Mouse (Mus musculus): ENCODE data around the gene Gm11060. TPM values are rescaled to one million over a fixed set of nuclear protein-coding genes. Genes with fewer than 3 reads are reported as not detected.
A peak's percentile ranks its signal among the peaks of the same experiment; 100 is the strongest.

Gm11060 gene
- polyA plus RNA-seq, 1 experiment from 2014 or later = not detected

GRCm38 (mm10) chr2:105123431-105123830, 31.6 kb downstream of the Gm11060 start:
- H3K27me3 ChIP-seq = peaks cover 98% of the 10 kb centered on the region
- no peak for ATAC-seq (ENCODE audit: low FRiP score)
- no peak overlapping the region for H3K9ac ChIP-seq
- H3K4me2 ChIP-seq = no peak overlapping the region
- no peak overlapping the region for H3K4me3 ChIP-seq (replicated peaks)
- no peaks in the 10 kb centered on the region for H3K9me3 ChIP-seq
- 1% methylated on average over 8 of the region's 8 CpGs for WGBS
- H3K4me1 ChIP-seq = peaks cover 19% of the 10 kb centered on the region
- H3K36me3 ChIP-seq (replicated peaks) = no peaks in the 10 kb centered on the region
- no peak overlapping the region for H3K27ac ChIP-seq

GRCm38 (mm10) chr2:105123881-105124280, 32.1 kb downstream of the Gm11060 start:
- WGBS = under 1% methylated on average over 9 of the region's 9 CpGs
- Histone ChIP-seq H3K36me3 (replicated peaks) (no peaks in the 10 kb centered on the region), H3K27me3 (peaks cover 98% of the 10 kb centered on the region), H3K27ac (no peak overlapping the region), H3K4me3 (replicated peaks) (no peak overlapping the region), H3K9ac (no peak overlapping the region), H3K4me1 (peaks cover 19% of the 10 kb centered on the region), H3K4me2 (no peak overlapping the region), H3K9me3 (no peaks in the 10 kb centered on the region)
- no peak for ATAC-seq (ENCODE audit: low FRiP score)

- no peak overlapping the region for H3K27ac ChIP-seq
- peaks cover 98% of the 10 kb centered on the region for H3K27me3 ChIP-seq
- no peaks in the 10 kb centered on the region for H3K9me3 ChIP-seq
- no peak for ATAC-seq (ENCODE audit: low FRiP score)
- no peak overlapping the region for H3K4me2 ChIP-seq
- no peaks in the 10 kb centered on the region for H3K36me3 ChIP-seq (replicated peaks)
- 0% methylated on average over 7 of the region's 7 CpGs for WGBS
- no peak overlapping the region for H3K9ac ChIP-seq
- H3K4me3 ChIP-seq (replicated peaks) = no peak overlapping the region
- H3K4me1 ChIP-seq = peaks cover 19% of the 10 kb centered on the region
Observed at GRCm38 (mm10) chr2:105124391-105124790, 32.6 kb downstream of the Gm11060 start.

- WGBS = 1% methylated on average over 8 of the region's 8 CpGs
- no peak overlapping the region for H3K27ac ChIP-seq
- no peak overlapping the region for H3K4me3 ChIP-seq (replicated peaks)
- no peak overlapping the region for H3K9ac ChIP-seq
- H3K4me2 ChIP-seq = no peak overlapping the region
- no peak for ATAC-seq (ENCODE audit: low FRiP score)
- peaks cover 19% of the 10 kb centered on the region for H3K4me1 ChIP-seq
- peaks cover 99% of the 10 kb centered on the region for H3K27me3 ChIP-seq
- no peaks in the 10 kb centered on the region for H3K9me3 ChIP-seq
- H3K36me3 ChIP-seq (replicated peaks) = no peaks in the 10 kb centered on the region
Observed at GRCm38 (mm10) chr2:105125205-105125604, 33.4 kb downstream of the Gm11060 start.

GRCm38 (mm10) chr2:105125641-105126040, 33.8 kb downstream of the Gm11060 start:
- ATAC-seq (ENCODE audit: low FRiP score) = no peak
- Histone ChIP-seq H3K4me3 (replicated peaks) (no peak overlapping the region), H3K9ac (no peak overlapping the region), H3K4me2 (no peak overlapping the region), H3K4me1 (peaks cover 22% of the 10 kb centered on the region), H3K36me3 (replicated peaks) (no peaks in the 10 kb centered on the region), H3K27me3 (peaks cover 99% of the 10 kb centered on the region), H3K27ac (no peak overlapping the region), H3K9me3 (no peaks in the 10 kb centered on the region)
- 3% methylated on average over 15 of the region's 15 CpGs for WGBS

GRCm38 (mm10) chr2:105126279-105126678, 34.5 kb downstream of the Gm11060 start, which contains the start of gene Wt1:
TSS of gene Wt1 (plus strand) at chr2:105126529.
- no peaks in the 10 kb centered on the region for H3K36me3 ChIP-seq (replicated peaks)
- H3K27ac ChIP-seq = no peak within 1 kb of the TSS
- WGBS = under 1% methylated on average over 21 of the region's 25 CpGs
- no peak within 1 kb of the TSS for H3K9ac ChIP-seq
- H3K9me3 ChIP-seq = no peaks in the 10 kb centered on the region
- H3K4me2 ChIP-seq = peak within 1 kb of the TSS; percentile 45
- peaks cover 99% of the 10 kb centered on the region for H3K27me3 ChIP-seq
- peaks cover 24% of the 10 kb centered on the region for H3K4me1 ChIP-seq
- H3K4me3 ChIP-seq (replicated peaks) = peak within 1 kb of the TSS; percentile 31
- ATAC-seq (ENCODE audit: low FRiP score) = peak; percentile 49; the same call in 1 of the 2 replicates

- no peak overlapping the region for H3K27ac ChIP-seq
- peaks cover 24% of the 10 kb centered on the region for H3K4me1 ChIP-seq
- ATAC-seq (ENCODE audit: low FRiP score) = peak; percentile 21
- peak overlapping the region; percentile 45 for H3K4me2 ChIP-seq
- peak overlapping the region; percentile 31 for H3K4me3 ChIP-seq (replicated peaks)
- WGBS = under 1% methylated on average over 82 of the region's 92 CpGs
- H3K9me3 ChIP-seq = no peaks in the 10 kb centered on the region
- no peaks in the 10 kb centered on the region for H3K36me3 ChIP-seq (replicated peaks)
- H3K9ac ChIP-seq = no peak overlapping the region
- peaks cover 99% of the 10 kb centered on the region for H3K27me3 ChIP-seq
Observed at GRCm38 (mm10) chr2:105126691-105127530, 35.1 kb downstream of the Gm11060 start.

GRCm38 (mm10) chr2:105127531-105128480, 36.0 kb downstream of the Gm11060 start:
- Histone ChIP-seq H3K27me3 (peaks cover 100% of the 10 kb centered on the region), H3K9ac (no peak overlapping the region), H3K36me3 (replicated peaks) (no peaks in the 10 kb centered on the region), H3K4me2 (peak overlapping the region; percentile 45; the same call in 1 of the 2 replicates), H3K4me1 (peaks cover 22% of the 10 kb centered on the region), H3K9me3 (no peaks in the 10 kb centered on the region), H3K4me3 (replicated peaks) (peak overlapping the region; percentile 31), H3K27ac (no peak overlapping the region)
- under 1% methylated on average over 52 of the region's 52 CpGs for WGBS
- ATAC-seq (ENCODE audit: low FRiP score) = no peak

- Histone ChIP-seq H3K36me3 (replicated peaks) (no peaks in the 10 kb centered on the region), H3K9me3 (no peaks in the 10 kb centered on the region), H3K4me1 (peaks cover 18% of the 10 kb centered on the region), H3K4me2 (no peak overlapping the region), H3K4me3 (replicated peaks) (no peak overlapping the region), H3K27me3 (peaks cover 100% of the 10 kb centered on the region), H3K27ac (no peak overlapping the region), H3K9ac (no peak overlapping the region)
- ATAC-seq (ENCODE audit: low FRiP score) = no peak
- WGBS = 2% methylated on average over 12 of the region's 12 CpGs
Observed at GRCm38 (mm10) chr2:105128564-105128963, 36.7 kb downstream of the Gm11060 start.

GRCm38 (mm10) chr2:105130351-105131060, 38.7 kb downstream of the Gm11060 start:
- ATAC-seq (ENCODE audit: low FRiP score) = no peak
- peaks cover 18% of the 10 kb centered on the region for H3K4me1 ChIP-seq
- H3K36me3 ChIP-seq (replicated peaks) = no peaks in the 10 kb centered on the region
- H3K27ac ChIP-seq = no peak overlapping the region
- WGBS = under 1% methylated on average over 32 of the region's 32 CpGs
- H3K4me2 ChIP-seq = no peak overlapping the region
- no peak overlapping the region for H3K9ac ChIP-seq
- peaks cover 100% of the 10 kb centered on the region for H3K27me3 ChIP-seq
- peak overlapping the region; percentile 14 for H3K4me3 ChIP-seq (replicated peaks)
- H3K9me3 ChIP-seq = no peaks in the 10 kb centered on the region

- Histone ChIP-seq H3K4me1 (peaks cover 17% of the 10 kb centered on the region), H3K36me3 (replicated peaks) (no peaks in the 10 kb centered on the region), H3K27me3 (peaks cover 100% of the 10 kb centered on the region), H3K9me3 (no peaks in the 10 kb centered on the region), H3K9ac (no peak overlapping the region), H3K4me2 (no peak overlapping the region), H3K4me3 (replicated peaks) (0 out of 2 replicates have a peak overlapping the region, but pooled peaks have one; percentile 14), H3K27ac (no peak overlapping the region)
- 3% methylated on average over 12 of the region's 12 CpGs for WGBS
- no peak for ATAC-seq (ENCODE audit: low FRiP score)
Observed at GRCm38 (mm10) chr2:105131061-105131810, 39.4 kb downstream of the Gm11060 start.

Measured in forebrain, embryonic 12.5 days (tissue).